Mouse (Mus musculus): ENCODE measurements around the gene Sel1l. TPM values are rescaled to one million over a fixed set of nuclear protein-coding genes. Genes with fewer than 3 reads are reported as not detected.

Gene Sel1l
- polyA plus RNA-seq, 2 experiments = 12.8 to 28.3 TPM

- no peaks in the 10 kb centered on the region for H3K4me1 ChIP-seq (replicated peaks; ENCODE audit: control insufficient read depth in 2 of 2, insufficient read depth in 2 of 2, low read length in 1 of 2)
- H3K4me2 ChIP-seq (ENCODE audit: low read depth) = no peak overlapping the region
- 84% methylated on average over 7 of the region's 7 CpGs for WGBS (ENCODE audit: insufficient replicate concordance)
- H3K27ac ChIP-seq = no peak overlapping the region
- H3K36me3 ChIP-seq (replicated peaks; ENCODE audit: control insufficient read depth, insufficient read depth, low read depth) = peaks cover 39% of the 10 kb centered on the region
- no peaks in the 10 kb centered on the region for H3K27me3 ChIP-seq (ENCODE audit: control insufficient read depth, insufficient read depth, low read length)
- H3K9me3 ChIP-seq (ENCODE audit: control insufficient read depth, low read length) = no peaks in the 10 kb centered on the region
- ATAC-seq (ENCODE audit: insufficient read depth) (no peak), DNase-seq (ENCODE audit: low read depth in 3 of 3, low spot score in 3 of 3) (no peak)
- H3K9ac ChIP-seq (replicated peaks) = no peak overlapping the region
- no peak for TF ChIP-seq EP300 (IDR thresholded peaks at IDR 0.05; ENCODE audit: low read depth)
- TF ChIP-seq CTCF (IDR thresholded peaks at IDR 0.05; ENCODE audit: low read depth) = no peak
- no peak overlapping the region for H3K4me3 ChIP-seq (ENCODE audit: insufficient read depth in 1 of 2, low read depth in 2 of 2, low read length in 2 of 2)
These were observed 17.5 kb downstream of the Sel1l start for GRCm38 (mm10) chr12:91831410-91831809.

GRCm38 (mm10) chr12:91820461-91820860 is 28.5 kb downstream of the Sel1l start:
- H3K4me3 ChIP-seq (ENCODE audit: insufficient read depth in 1 of 2, low read depth in 2 of 2, low read length in 2 of 2) = no peak overlapping the region
- H3K27ac ChIP-seq = no peak overlapping the region
- DNase-seq (ENCODE audit: low read depth in 3 of 3, low spot score in 3 of 3) = no peak
- no peak overlapping the region for H3K4me2 ChIP-seq (ENCODE audit: low read depth)
- no peaks in the 10 kb centered on the region for H3K27me3 ChIP-seq (ENCODE audit: control insufficient read depth, insufficient read depth, low read length)
- no peak for ATAC-seq (ENCODE audit: insufficient read depth)
- no peak overlapping the region for H3K9ac ChIP-seq (replicated peaks)
- no peaks in the 10 kb centered on the region for H3K4me1 ChIP-seq (replicated peaks; ENCODE audit: control insufficient read depth in 2 of 2, insufficient read depth in 2 of 2, low read length in 1 of 2)
- H3K9me3 ChIP-seq (ENCODE audit: control insufficient read depth, low read length) = no peaks in the 10 kb centered on the region
- no peak for TF ChIP-seq EP300 (IDR thresholded peaks at IDR 0.05; ENCODE audit: low read depth)
- no peak for TF ChIP-seq CTCF (IDR thresholded peaks at IDR 0.05; ENCODE audit: low read depth)
- WGBS (ENCODE audit: insufficient replicate concordance) = 88% methylated on average over 12 of the region's 12 CpGs
- peaks cover 32% of the 10 kb centered on the region for H3K36me3 ChIP-seq (replicated peaks; ENCODE audit: control insufficient read depth, insufficient read depth, low read depth)

- TF ChIP-seq CTCF (IDR thresholded peaks at IDR 0.05; ENCODE audit: low read depth) (no peak), EP300 (IDR thresholded peaks at IDR 0.05; ENCODE audit: low read depth) (no peak)
- Histone ChIP-seq H3K9ac (replicated peaks) (no peak overlapping the region), H3K27me3 (ENCODE audit: control insufficient read depth, insufficient read depth, low read length) (no peaks in the 10 kb centered on the region), H3K4me2 (ENCODE audit: low read depth) (no peak overlapping the region), H3K4me3 (ENCODE audit: insufficient read depth in 1 of 2, low read depth in 2 of 2, low read length in 2 of 2) (no peak overlapping the region), H3K36me3 (replicated peaks; ENCODE audit: control insufficient read depth, insufficient read depth, low read depth) (peaks cover 37% of the 10 kb centered on the region), H3K4me1 (replicated peaks; ENCODE audit: control insufficient read depth in 2 of 2, insufficient read depth in 2 of 2, low read length in 1 of 2) (no peaks in the 10 kb centered on the region), H3K9me3 (ENCODE audit: control insufficient read depth, low read length) (no peaks in the 10 kb centered on the region), H3K27ac (no peak overlapping the region)
- ATAC-seq (ENCODE audit: insufficient read depth) (no peak), DNase-seq (ENCODE audit: low read depth in 3 of 3, low spot score in 3 of 3) (no peak)
- WGBS (ENCODE audit: insufficient replicate concordance) = 83% methylated on average over 4 of the region's 4 CpGs
These were observed 30.2 kb downstream of the Sel1l start for GRCm38 (mm10) chr12:91818726-91819125.

- no peak for ATAC-seq (ENCODE audit: insufficient read depth)
- peaks cover 50% of the 10 kb centered on the region for H3K36me3 ChIP-seq (replicated peaks; ENCODE audit: control insufficient read depth, insufficient read depth, low read depth)
- 25% methylated on average over 10 of the region's 10 CpGs for WGBS (ENCODE audit: insufficient replicate concordance)
These were observed 33.0 kb downstream of the Sel1l start for GRCm38 (mm10) chr12:91815990-91816389.

GRCm38 (mm10) chr12:91815552-91815951 is 33.4 kb downstream of the Sel1l start:
- 87% methylated on average over 11 of the region's 11 CpGs for WGBS (ENCODE audit: insufficient replicate concordance)
- H3K27me3 ChIP-seq (ENCODE audit: control insufficient read depth, insufficient read depth, low read length) = no peaks in the 10 kb centered on the region
- H3K9me3 ChIP-seq (ENCODE audit: control insufficient read depth, low read length) = no peaks in the 10 kb centered on the region
- no peak overlapping the region for H3K9ac ChIP-seq (replicated peaks)
- no peaks in the 10 kb centered on the region for H3K4me1 ChIP-seq (replicated peaks; ENCODE audit: control insufficient read depth in 2 of 2, insufficient read depth in 2 of 2, low read length in 1 of 2)
- peaks cover 52% of the 10 kb centered on the region for H3K36me3 ChIP-seq (replicated peaks; ENCODE audit: control insufficient read depth, insufficient read depth, low read depth)
- no peak overlapping the region for H3K4me2 ChIP-seq (ENCODE audit: low read depth)
- DNase-seq (ENCODE audit: low read depth in 3 of 3, low spot score in 3 of 3) = no peak
- TF ChIP-seq CTCF (IDR thresholded peaks at IDR 0.05; ENCODE audit: low read depth) (no peak), EP300 (IDR thresholded peaks at IDR 0.05; ENCODE audit: low read depth) (no peak)
- H3K4me3 ChIP-seq (ENCODE audit: insufficient read depth in 1 of 2, low read depth in 2 of 2, low read length in 2 of 2) = no peak overlapping the region
- H3K27ac ChIP-seq = no peak overlapping the region
- ATAC-seq (ENCODE audit: insufficient read depth) = no peak

More at GRCm38 (mm10) chr12:91815990-91816389, 33.0 kb downstream of the Sel1l start:
- Histone ChIP-seq H3K4me2 (ENCODE audit: low read depth) (no peak overlapping the region), H3K4me1 (replicated peaks; ENCODE audit: control insufficient read depth in 2 of 2, insufficient read depth in 2 of 2, low read length in 1 of 2) (no peaks in the 10 kb centered on the region), H3K27me3 (ENCODE audit: control insufficient read depth, insufficient read depth, low read length) (no peaks in the 10 kb centered on the region), H3K4me3 (ENCODE audit: insufficient read depth in 1 of 2, low read depth in 2 of 2, low read length in 2 of 2) (no peak overlapping the region), H3K9me3 (ENCODE audit: control insufficient read depth, low read length) (no peaks in the 10 kb centered on the region), H3K9ac (replicated peaks) (no peak overlapping the region), H3K27ac (no peak overlapping the region)
- peak; percentile 17 to 31 (median 29) for DNase-seq (ENCODE audit: low read depth in 3 of 3, low spot score in 3 of 3)
- TF ChIP-seq CTCF (IDR thresholded peaks at IDR 0.05; ENCODE audit: low read depth) (peak; percentile 78), EP300 (IDR thresholded peaks at IDR 0.05; ENCODE audit: low read depth) (no peak)
